Mouse (Mus musculus): Measurements from ENCODE around the gene Lrrc59.

Gene Lrrc59

GRCm38 (mm10) chr11:94629199-94629883 lies at the start of gene Lrrc59:
Gene Lrrc59 (plus strand): TSS chr11:94629767.
- DNase-seq, result peak; percentile 88 to 93

GRCm38 (mm10) chr11:94580111-94580740 lies 49.3 kb upstream of the Lrrc59 start:
- DNase-seq, result no peak

GRCm38 (mm10) chr11:94585091-94585490 lies 44.5 kb upstream of the Lrrc59 start:
- DNase-seq, result no peak

- DNase-seq, result no peak
Observed at GRCm38 (mm10) chr11:94587511-94587910, 42.1 kb upstream of the Lrrc59 start.

- DNase-seq, result no peak
Observed at GRCm38 (mm10) chr11:94596311-94596852, 33.2 kb upstream of the Lrrc59 start.

- DNase-seq, result peak; percentile 90 to 92
Observed at GRCm38 (mm10) chr11:94597319-94597718, 32.2 kb upstream of the Lrrc59 start.

- no peak for DNase-seq
Observed at GRCm38 (mm10) chr11:94598437-94599120, 31.0 kb upstream of the Lrrc59 start.

- DNase-seq, result no peak
Observed at GRCm38 (mm10) chr11:94600447-94600846, 29.1 kb upstream of the Lrrc59 start.

GRCm38 (mm10) chr11:94601321-94602281 lies 28.0 kb upstream of the Lrrc59 start, which contains the start of gene Acsf2:
Gene Acsf2 (minus strand): TSS chr11:94601871.
- DNase-seq, result peak; percentile 78 to 84

GRCm38 (mm10) chr11:94602356-94602955 lies 27.1 kb upstream of the Lrrc59 start:
- no peak for DNase-seq

- no peak for DNase-seq
Observed at GRCm38 (mm10) chr11:94610744-94611740, 18.5 kb upstream of the Lrrc59 start.

GRCm38 (mm10) chr11:94614603-94615002 lies 15.0 kb upstream of the Lrrc59 start:
- no peak for DNase-seq

- no peak for DNase-seq
Observed at GRCm38 (mm10) chr11:94615494-94615893, 14.1 kb upstream of the Lrrc59 start.

- no peak for DNase-seq
Observed at GRCm38 (mm10) chr11:94617646-94618045, 11.9 kb upstream of the Lrrc59 start.

GRCm38 (mm10) chr11:94620766-94621457 lies 8.7 kb upstream of the Lrrc59 start:
- peak in 1 of 2 experiments; percentile 29 for DNase-seq

GRCm38 (mm10) chr11:94621458-94621852 lies 8.1 kb upstream of the Lrrc59 start:
- DNase-seq, result no peak

- DNase-seq, result no peak
Observed at GRCm38 (mm10) chr11:94622162-94622561, 7.4 kb upstream of the Lrrc59 start.

GRCm38 (mm10) chr11:94629884-94630198 lies 274 bp downstream of the Lrrc59 start:
- peak in 1 of 2 experiments; percentile 11 for DNase-seq

GRCm38 (mm10) chr11:94630199-94631011 lies 838 bp downstream of the Lrrc59 start:
- DNase-seq, result peak in 1 of 2 experiments; percentile 17
